Mouse (Mus musculus) limb, embryonic 15.5 days (tissue): ENCODE measurements at regions not wholly inside any gene's neighbourhood (a gene's known extent, or its start where the extent isn't known, plus 50 kb on each side); places are given as distances from the start of the nearest gene placed in this dataset.

Source experiments
- ATAC-seq: fragments of 200-750 bp; cut with Nextera tagmentation; 2 replicates; pipeline ENCODE4 v1.8.0; 2017; ENCODE audit warnings: low read depth, moderate TSS enrichment; ENCODE audit not compliant: insufficient number of reproducible peaks, low FRiP score, low TSS enrichment
- H3K27ac ChIP-seq: fragments of 300-500 bp; sonication (generic); 2 replicates; pipeline ENCODE4 v1.5.1; 2015; ENCODE audit warnings: moderate library complexity, mild to moderate bottlenecking, inconsistent platforms
- H3K27me3 ChIP-seq: fragments of 300-500 bp; sonication (generic); 2 replicates; pipeline ENCODE4 v1.6.1; 2015; ENCODE audit warnings: inconsistent platforms
- H3K36me3 ChIP-seq: fragments of 300-500 bp; sonication (generic); 2 replicates; pipeline ENCODE4 v1.6.1; 2015; ENCODE audit warnings: inconsistent platforms
- H3K4me1 ChIP-seq: fragments of 300-500 bp; sonication (generic); 2 replicates; pipeline ENCODE4 v1.6.1; 2015; ENCODE audit warnings: inconsistent platforms
- H3K4me2 ChIP-seq: fragments of 300-500 bp; sonication (generic); 2 replicates; pipeline ENCODE4 v1.6.1; 2015; ENCODE audit warnings: mild to moderate bottlenecking, inconsistent platforms
- H3K4me3 ChIP-seq: fragments of 300-500 bp; sonication (generic); 2 replicates; pipeline ENCODE4 v1.5.1; 2015; ENCODE audit warnings: mild to moderate bottlenecking, inconsistent platforms
- H3K9ac ChIP-seq: fragments of 300-500 bp; sonication (generic); 2 replicates; pipeline ENCODE4 v1.6.1; 2015; ENCODE audit warnings: inconsistent platforms
- H3K9me3 ChIP-seq: fragments of 300-500 bp; sonication (generic); 2 replicates; pipeline ENCODE4 v1.6.1; 2016; ENCODE audit warnings: inconsistent platforms
- WGBS: fragments of 180-500 bp; shearing (Covaris S2); methylation state at CpG from one replicate; pipeline ENCODE4 v1.1.7; 2015; 5-methylcytosine and 5-hydroxymethylcytosine counted together

GRCm38 (mm10) chr4:83915871-83916270 lies 390.5 kb downstream of the Ccdc171 start:
- H3K9ac ChIP-seq = no peak overlapping the region
- no peak overlapping the region for H3K4me2 ChIP-seq
- peaks cover 5% of the 10 kb centered on the region; the same call in 1 of the 2 replicates for H3K4me1 ChIP-seq
- no peaks in the 10 kb centered on the region for H3K9me3 ChIP-seq
- ATAC-seq = no peak
- WGBS = 77% methylated on average over 4 of the region's 4 CpGs
- no peak overlapping the region for H3K27ac ChIP-seq
- H3K4me3 ChIP-seq = no peak overlapping the region
- H3K27me3 ChIP-seq = no peaks in the 10 kb centered on the region
- no peaks in the 10 kb centered on the region for H3K36me3 ChIP-seq

- Histone ChIP-seq H3K27ac (no peak overlapping the region), H3K9me3 (no peaks in the 10 kb centered on the region), H3K36me3 (no peaks in the 10 kb centered on the region), H3K9ac (no peak overlapping the region), H3K27me3 (no peaks in the 10 kb centered on the region), H3K4me2 (no peak overlapping the region), H3K4me3 (no peak overlapping the region), H3K4me1 (peaks cover 5% of the 10 kb centered on the region; the same call in 1 of the 2 replicates)
- ATAC-seq = no peak
- 88% methylated on average over 4 of the region's 4 CpGs for WGBS
Measured at GRCm38 (mm10) chr4:83917009-83917408, 391.7 kb downstream of the Ccdc171 start.

- WGBS = 57% methylated on average over 3 of the region's 3 CpGs
- Histone ChIP-seq H3K27ac (no peak overlapping the region), H3K4me3 (no peak overlapping the region), H3K4me2 (no peak overlapping the region), H3K4me1 (peaks cover 5% of the 10 kb centered on the region; the same call in 1 of the 2 replicates), H3K36me3 (no peaks in the 10 kb centered on the region), H3K9ac (no peak overlapping the region), H3K27me3 (no peaks in the 10 kb centered on the region), H3K9me3 (no peaks in the 10 kb centered on the region)
- no peak for ATAC-seq
Measured at GRCm38 (mm10) chr4:83918093-83918492, 392.7 kb downstream of the Ccdc171 start.

GRCm38 (mm10) chr4:83919041-83919440 lies 393.7 kb downstream of the Ccdc171 start:
- no peak overlapping the region for H3K9ac ChIP-seq
- H3K9me3 ChIP-seq = no peaks in the 10 kb centered on the region
- ATAC-seq = no peak
- peaks cover 5% of the 10 kb centered on the region; the same call in 1 of the 2 replicates for H3K4me1 ChIP-seq
- no peak overlapping the region for H3K4me3 ChIP-seq
- WGBS = 81% methylated on average over 1 of the region's 1 CpGs
- H3K36me3 ChIP-seq = no peaks in the 10 kb centered on the region
- no peak overlapping the region for H3K27ac ChIP-seq
- no peak overlapping the region for H3K4me2 ChIP-seq
- no peaks in the 10 kb centered on the region for H3K27me3 ChIP-seq

- no peaks in the 10 kb centered on the region for H3K36me3 ChIP-seq
- no peaks in the 10 kb centered on the region for H3K9me3 ChIP-seq
- no peak overlapping the region for H3K4me3 ChIP-seq
- H3K4me2 ChIP-seq = no peak overlapping the region
- no peaks in the 10 kb centered on the region for H3K27me3 ChIP-seq
- H3K9ac ChIP-seq = no peak overlapping the region
- WGBS = 55% methylated on average over 8 of the region's 8 CpGs
- ATAC-seq = no peak
- H3K4me1 ChIP-seq = peaks cover 7% of the 10 kb centered on the region
- H3K27ac ChIP-seq = no peak overlapping the region
Measured at GRCm38 (mm10) chr4:83925118-83925842, 399.9 kb downstream of the Ccdc171 start.

- H3K9ac ChIP-seq = no peak overlapping the region
Measured at GRCm38 (mm10) chr4:83926195-83926731, 400.9 kb downstream of the Ccdc171 start.

GRCm38 (mm10) chr4:83931897-83932654 lies 406.7 kb downstream of the Ccdc171 start:
- ATAC-seq = no peak
- Histone ChIP-seq H3K27me3 (no peaks in the 10 kb centered on the region), H3K9me3 (no peaks in the 10 kb centered on the region), H3K36me3 (no peaks in the 10 kb centered on the region), H3K4me3 (no peak overlapping the region), H3K4me2 (no peak overlapping the region), H3K9ac (no peak overlapping the region), H3K27ac (peak overlapping the region; percentile 73), H3K4me1 (peaks cover 8% of the 10 kb centered on the region)
- WGBS = 27% methylated on average over 8 of the region's 8 CpGs

More at GRCm38 (mm10) chr4:83926195-83926731, 400.9 kb downstream of the Ccdc171 start:
- Histone ChIP-seq H3K4me3 (no peak overlapping the region), H3K9me3 (no peaks in the 10 kb centered on the region), H3K27ac (peak overlapping the region; percentile 68), H3K36me3 (no peaks in the 10 kb centered on the region), H3K4me1 (peaks cover 7% of the 10 kb centered on the region), H3K4me2 (no peak overlapping the region), H3K27me3 (no peaks in the 10 kb centered on the region)
- 31% methylated on average over 11 of the region's 11 CpGs for WGBS
- no peak for ATAC-seq

GRCm38 (mm10) chr4:83941693-83942092 lies 416.3 kb downstream of the Ccdc171 start:
- Histone ChIP-seq H3K4me1 (peaks cover 10% of the 10 kb centered on the region; the same call in 1 of the 2 replicates), H3K9ac (no peak overlapping the region), H3K36me3 (no peaks in the 10 kb centered on the region), H3K4me3 (no peak overlapping the region), H3K4me2 (no peak overlapping the region), H3K9me3 (no peaks in the 10 kb centered on the region), H3K27me3 (no peaks in the 10 kb centered on the region), H3K27ac (no peak overlapping the region)
- 72% methylated on average over 9 of the region's 9 CpGs for WGBS
- no peak for ATAC-seq

- no peaks in the 10 kb centered on the region for H3K9me3 ChIP-seq
- H3K4me2 ChIP-seq = no peak overlapping the region
- H3K4me1 ChIP-seq = no peaks in the 10 kb centered on the region
- no peaks in the 10 kb centered on the region for H3K27me3 ChIP-seq
- H3K36me3 ChIP-seq = no peaks in the 10 kb centered on the region
- no peak overlapping the region for H3K4me3 ChIP-seq
- no peak overlapping the region for H3K27ac ChIP-seq
- ATAC-seq = no peak
- WGBS = 92% methylated on average over 2 of the region's 2 CpGs
- H3K9ac ChIP-seq = no peak overlapping the region
Measured at GRCm38 (mm10) chr4:83949612-83950011, 424.3 kb downstream of the Ccdc171 start.

- no peak for ATAC-seq
- Histone ChIP-seq H3K4me2 (no peak overlapping the region), H3K27me3 (no peaks in the 10 kb centered on the region), H3K4me3 (no peak overlapping the region), H3K27ac (no peak overlapping the region), H3K4me1 (no peaks in the 10 kb centered on the region), H3K36me3 (no peaks in the 10 kb centered on the region), H3K9ac (no peak overlapping the region), H3K9me3 (no peaks in the 10 kb centered on the region)
- 78% methylated on average over 10 of the region's 10 CpGs for WGBS
Measured at GRCm38 (mm10) chr4:83950809-83951409, 425.6 kb downstream of the Ccdc171 start.

GRCm38 (mm10) chr4:83956252-83956904 lies 431.0 kb downstream of the Ccdc171 start:
- Histone ChIP-seq H3K9ac (no peak overlapping the region), H3K4me2 (no peak overlapping the region), H3K27me3 (no peaks in the 10 kb centered on the region), H3K9me3 (no peaks in the 10 kb centered on the region), H3K27ac (no peak overlapping the region; the same call in 1 of the 2 replicates), H3K4me3 (no peak overlapping the region), H3K4me1 (peaks cover 8% of the 10 kb centered on the region; the same call in 1 of the 2 replicates), H3K36me3 (no peaks in the 10 kb centered on the region)
- no peak for ATAC-seq
- WGBS = 82% methylated on average over 12 of the region's 12 CpGs
